Mouse (Mus musculus): Measurements from ENCODE around the gene Reep3.

Reep3 gene

GRCm38 (mm10) chr10:66978215-66978614, 118.5 kb downstream of the Reep3 start:
- no peak for DNase-seq (ENCODE audit: low read depth in 2 of 2, low spot score in 2 of 2)

- DNase-seq (ENCODE audit: low read depth in 2 of 2, low spot score in 2 of 2) = no peak
Measured at GRCm38 (mm10) chr10:66977093-66977492, 119.7 kb downstream of the Reep3 start.

GRCm38 (mm10) chr10:66975451-66975850, 121.3 kb downstream of the Reep3 start:
- DNase-seq (ENCODE audit: low read depth in 2 of 2, low spot score in 2 of 2) = no peak

GRCm38 (mm10) chr10:66974417-66974816, 122.3 kb downstream of the Reep3 start:
- DNase-seq (ENCODE audit: low read depth in 2 of 2, low spot score in 2 of 2) = no peak

- no peak for DNase-seq (ENCODE audit: low read depth in 2 of 2, low spot score in 2 of 2)
Measured at GRCm38 (mm10) chr10:66973866-66974265, 122.9 kb downstream of the Reep3 start.

GRCm38 (mm10) chr10:66973274-66973673, 123.5 kb downstream of the Reep3 start:
- no peak for DNase-seq (ENCODE audit: low read depth in 2 of 2, low spot score in 2 of 2)

GRCm38 (mm10) chr10:66970336-66971115, 126.2 kb downstream of the Reep3 start:
- no peak for DNase-seq (ENCODE audit: low read depth in 2 of 2, low spot score in 2 of 2)

- no peak for DNase-seq (ENCODE audit: low read depth in 2 of 2, low spot score in 2 of 2)
Measured at GRCm38 (mm10) chr10:66969581-66969980, 127.2 kb downstream of the Reep3 start.

GRCm38 (mm10) chr10:66969081-66969480, 127.7 kb downstream of the Reep3 start:
- DNase-seq (ENCODE audit: low read depth in 2 of 2, low spot score in 2 of 2) = no peak

- DNase-seq (ENCODE audit: low read depth in 2 of 2, low spot score in 2 of 2) = no peak
Measured at GRCm38 (mm10) chr10:66968541-66968940, 128.2 kb downstream of the Reep3 start.

- no peak for DNase-seq (ENCODE audit: low read depth in 2 of 2, low spot score in 2 of 2)
Measured at GRCm38 (mm10) chr10:66966391-66967109, 130.2 kb downstream of the Reep3 start.

GRCm38 (mm10) chr10:66960136-66960535, 136.6 kb downstream of the Reep3 start:
- DNase-seq (ENCODE audit: low read depth in 2 of 2, low spot score in 2 of 2) = no peak

Measured in CD8-positive naive resting alpha-beta T cell, adult 2 months (primary cell).